Mouse (Mus musculus) embryo, embryonic 10.5 days (tissue): ENCODE results near the gene Sec14l2.
A peak's percentile ranks its signal among the peaks of the same experiment; 100 is the strongest.

Experiments used
- DNase-seq: peaks from one replicate; pipeline ENCODE4 v3.0.0-alpha.2; 2015; ENCODE audit warnings: low spot score

Gene Sec14l2

GRCm38 (mm10) chr11:4053586-4053985 lies 69.6 kb downstream of the Sec14l2 start:
- peak; percentile 88 for DNase-seq

DNA sequence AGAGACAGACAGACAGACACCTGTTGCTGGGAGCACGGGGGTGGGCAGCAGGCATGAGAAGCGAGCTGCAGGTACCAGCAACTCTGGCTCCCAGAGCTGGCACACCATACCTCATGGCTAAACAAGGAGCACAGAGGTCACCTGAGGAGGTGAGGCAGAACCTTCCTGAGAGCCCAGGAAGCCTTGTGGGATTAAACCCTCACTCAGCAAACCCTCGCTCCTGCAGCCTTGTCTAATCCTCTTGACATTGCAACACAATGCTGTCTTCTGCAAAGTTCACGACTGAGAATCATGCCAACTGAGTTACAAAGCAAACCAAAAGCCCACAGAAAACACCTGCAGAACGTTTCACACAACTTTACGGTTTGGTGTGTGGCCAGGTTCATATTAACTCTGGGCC lies 74.8 kb downstream of the Sec14l2 start:
- no peak for DNase-seq

DNA sequence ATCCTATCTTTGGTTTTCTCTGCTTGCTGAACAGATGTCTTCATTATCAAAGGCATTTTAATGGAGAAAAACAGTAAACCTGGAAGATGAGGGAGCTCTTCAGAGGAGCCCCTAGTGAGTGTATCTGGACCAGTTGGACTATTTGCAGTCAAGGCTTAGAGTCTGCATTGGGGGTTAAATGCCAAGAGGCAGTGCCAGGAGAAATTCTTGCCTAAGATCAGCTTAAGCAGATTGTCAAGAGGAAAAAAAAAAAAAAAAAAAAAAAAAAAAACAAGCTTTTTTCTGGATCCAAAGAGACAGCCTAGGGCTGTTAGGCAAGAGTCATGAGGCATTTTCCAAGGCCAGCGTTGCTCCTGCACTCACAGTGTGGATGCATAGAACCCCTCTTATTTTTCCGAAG lies 75.4 kb downstream of the Sec14l2 start:
- no peak for DNase-seq
